Mouse (Mus musculus) cortical plate, adult 2 months (tissue): Measurements from ENCODE around the gene Enpp6.

ENCODE experiments used
- CTCF ChIP-seq: fragments of 200-500 bp; IDR thresholded peaks from 2 replicates; pipeline ENCODE4 v1.5.1; 2011; ENCODE audit warnings: mild to moderate bottlenecking, control low read depth, low read length; ENCODE audit not compliant: insufficient read depth; ENCODE audit errors: extremely low read depth
- POLR2A ChIP-seq: fragments of 200-500 bp; IDR thresholded peaks from 2 replicates; pipeline ENCODE4 v1.6.1; 2011; ENCODE audit warnings: mild to moderate bottlenecking, low read length, control low read depth; ENCODE audit not compliant: insufficient read depth; ENCODE audit errors: extremely low read depth

GRCm38 (mm10) chr8:46965812-46966211 lies 20.9 kb upstream of the Enpp6 start:
- TF ChIP-seq CTCF: no peak
- no peak for TF ChIP-seq POLR2A
